In genomic region chr10:28075491-28076035, GRCm38 (mm10) we compare ENCODE assay signal across 8 mouse cellular contexts. TPM values are rescaled to one million over a fixed set of nuclear protein-coding genes. Genes with fewer than 3 reads are reported as not detected.
DNase-seq lines count a peak whose midpoint lies in the region; TF ChIP-seq lines count a peak whose summit lies in the region.

No protein-coding gene starts in this region.

- WGBS in kidney, adult 2 months: under 1% methylated on average over 22 of the region's 22 CpGs
- under 1% methylated on average over 22 of the region's 22 CpGs for WGBS in lung, adult 2 months

- TF ChIP-seq POLR2A in cortical plate, adult 2 months (IDR thresholded peaks at IDR 0.05; ENCODE audit: extremely low read depth, insufficient read depth, low read length): no peak
- no peak for TF ChIP-seq POLR2A in kidney, adult 2 months (IDR thresholded peaks at IDR 0.05; ENCODE audit: low read depth, low read length)
- no peak for TF ChIP-seq POLR2A in lung, adult 2 months (IDR thresholded peaks at IDR 0.05; ENCODE audit: borderline replicate concordance, extremely low read depth, low read depth, low read length)

- H3K4me1 ChIP-seq in cortical plate, adult 2 months (ENCODE audit: control insufficient read depth, insufficient read depth, low read length): peaks cover 2% of the 10 kb centered on the region; the same call in 1 of the 2 replicates
- peaks cover 3% of the 10 kb centered on the region for H3K4me1 ChIP-seq in kidney, adult 2 months (ENCODE audit: control insufficient read depth, insufficient read depth, low read length)
- peaks cover 9% of the 10 kb centered on the region for H3K4me1 ChIP-seq in lung, adult 2 months (ENCODE audit: control insufficient read depth, insufficient read depth, low read length)

- intact Hi-C loops in heart, postnatal 25 days (cut with DNase I): loop anchor here (2.0 to 5.0 kb wide), 2 partner anchors 37 to 92 kb away; no protein-coding TSS in a partner anchor

- peak overlapping the region; percentile 83 for H3K4me3 ChIP-seq in cortical plate, adult 2 months (ENCODE audit: insufficient read depth, low read length)
- H3K4me3 ChIP-seq in kidney, adult 2 months (ENCODE audit: insufficient read depth, low read depth, low read length): peak overlapping the region; percentile 86
- H3K4me3 ChIP-seq in lung, adult 2 months (replicated peaks; ENCODE audit: extremely low read depth, low read depth, low read length): peak overlapping the region; percentile 97

- H3K27me3 ChIP-seq in kidney, adult 2 months (replicated peaks; ENCODE audit: control insufficient read depth, insufficient read depth, low read length): no peaks in the 10 kb centered on the region

- DNase-seq in heart, adult 11 months: peak; percentile 94
- DNase-seq in heart, postnatal 25 days (ENCODE audit: low spot score): no peak
- DNase-seq in heart, adult 8-10 months (ENCODE audit: low spot score): peak; percentile 36
- peak; percentile 63 for DNase-seq in kidney, adult 2 months
- DNase-seq in lung, adult 2 months: peak; percentile 65
- DNase-seq in retina, postnatal 1 day: peak; percentile 50
- DNase-seq in thymus, postnatal 4 days: no peak

- no peaks in the 10 kb centered on the region for H3K36me3 ChIP-seq in kidney, adult 2 months (ENCODE audit: control insufficient read depth, insufficient read depth, low read length)

- no peak for TF ChIP-seq CTCF in cortical plate, adult 2 months (IDR thresholded peaks at IDR 0.05; ENCODE audit: extremely low read depth, insufficient read depth, low read length)
- TF ChIP-seq CTCF in kidney, adult 2 months (conservative IDR thresholded peaks at IDR 0.05; ENCODE audit: insufficient read depth, insufficient read length, low read depth, low read length): no peak
- no peak for TF ChIP-seq CTCF in lung, adult 2 months (IDR thresholded peaks at IDR 0.05; ENCODE audit: insufficient read depth, low read length)

- H3K27ac ChIP-seq in cortical plate, adult 2 months (ENCODE audit: insufficient read depth, low read length): peak overlapping the region; percentile 10; the same call in 1 of the 2 replicates
- peak overlapping the region; percentile 77 for H3K27ac ChIP-seq in kidney, adult 2 months (ENCODE audit: insufficient read depth, low read depth, low read length)

RNA-seq across cellular contexts. Expression of gene Ptprk, which starts 0.9 kb away (rescaled TPM):
- 10 to 100 TPM; 25.2 to 27.0 TPM for total RNA-seq in heart, postnatal 25 days (2021)
- polyA plus RNA-seq in cortical plate, adult 2 months (2012; rRNA removed): 45.0 and 45.3 TPM in 2 replicates
- 10 to 100 TPM; 15.3 to 19.6 (median 17.3) TPM for total RNA-seq in heart, adult 8-10 months (2022)
- 46.4 and 50.2 TPM in 2 replicates for polyA plus RNA-seq in kidney, adult 2 months (2012; rRNA removed)
- polyA plus RNA-seq in lung, adult 2 months (2012; rRNA removed): 28.9 and 42.4 TPM in 2 replicates

Comparison
In these comparisons a context has a peak if more than half of its experiments do, and no peak if none do; other contexts are left out.
1. DNase-seq: peak in heart, adult 11 months (single experiment), heart, adult 8-10 months (single experiment), kidney, adult 2 months (single experiment), lung, adult 2 months (single experiment) and retina, postnatal 1 day (single experiment); none in heart, postnatal 25 days (single experiment) and thymus, postnatal 4 days (single experiment).
2. Peak in every context shown above with its lines, with median percentiles within 50 percentile points of each other: H3K4me3 ChIP-seq.